7 mouse cellular contexts compared by ENCODE assay signal in the genomic region with DNA sequence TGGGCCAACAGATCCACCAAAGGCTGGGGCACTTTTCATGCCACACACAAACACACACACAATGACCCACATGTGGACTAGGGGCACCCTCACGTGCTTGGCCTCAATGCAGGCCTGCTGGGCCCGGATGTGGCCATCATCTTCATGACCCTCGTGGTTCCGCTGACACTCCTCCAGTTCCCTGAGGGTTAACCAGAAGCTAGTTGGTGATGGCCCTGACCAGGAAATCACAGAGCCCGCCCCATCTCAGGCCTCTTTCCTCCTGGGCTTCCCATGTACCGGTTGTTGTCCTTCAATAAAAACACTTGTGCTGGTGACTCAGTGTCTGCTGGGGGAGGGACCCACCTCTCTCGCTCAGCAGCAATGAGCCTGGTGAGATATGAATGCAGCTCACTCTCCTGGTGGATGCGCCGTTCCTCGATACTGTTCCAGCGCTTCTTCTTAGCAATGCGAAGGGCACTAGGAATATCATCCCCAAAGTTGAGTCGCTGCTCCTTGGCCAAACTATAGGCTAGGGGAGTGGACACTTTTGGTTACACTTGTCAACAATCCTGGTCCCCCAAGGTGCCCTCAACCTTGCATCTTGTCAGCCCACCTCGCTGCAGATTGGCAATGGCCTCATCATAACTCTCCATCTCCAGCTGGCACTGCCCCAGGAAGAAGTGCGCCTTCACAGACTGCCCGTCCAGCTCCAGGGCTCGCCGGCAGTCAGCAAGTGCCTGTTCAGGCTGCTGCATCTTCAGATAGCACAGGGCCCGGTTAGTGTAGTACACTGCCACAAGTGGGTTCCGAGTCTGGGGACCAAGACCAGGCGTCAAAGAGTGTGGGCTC. TPM values are rescaled to one million over a fixed set of nuclear protein-coding genes. Genes with fewer than 3 reads are reported as not detected.
DNase-seq lines count a peak whose midpoint lies in the region; ATAC-seq lines count a peak whose summit lies in the region.

No protein-coding gene starts in this region.

- H3K4me3 ChIP-seq in hindbrain, embryonic 12.5 days = peak overlapping the region; percentile 73
- peak overlapping the region; percentile 72 for H3K4me3 ChIP-seq in liver, embryonic 15.5 days (replicated peaks)

- ATAC-seq in hindbrain, embryonic 12.5 days (ENCODE audit: low FRiP score) = no peak
- no peak for ATAC-seq in liver, embryonic 15.5 days (ENCODE audit: insufficient read depth)

- H3K4me2 ChIP-seq in hindbrain, embryonic 12.5 days (replicated peaks) = peak overlapping the region; percentile 89
- H3K4me2 ChIP-seq in liver, embryonic 15.5 days = peak overlapping the region; percentile 92

- peak overlapping the region; percentile 96 for H3K27ac ChIP-seq in hindbrain, embryonic 12.5 days
- peak overlapping the region; percentile 90 for H3K27ac ChIP-seq in liver, embryonic 15.5 days (replicated peaks)

- peaks cover 79% of the 10 kb centered on the region for H3K4me1 ChIP-seq in hindbrain, embryonic 12.5 days
- peaks cover 82% of the 10 kb centered on the region for H3K4me1 ChIP-seq in liver, embryonic 15.5 days (replicated peaks)

- H3K9me3 ChIP-seq in hindbrain, embryonic 12.5 days (replicated peaks) = no peaks in the 10 kb centered on the region
- H3K9me3 ChIP-seq in liver, embryonic 15.5 days (replicated peaks) = no peaks in the 10 kb centered on the region

- H3K27me3 ChIP-seq in hindbrain, embryonic 12.5 days = no peaks in the 10 kb centered on the region
- no peaks in the 10 kb centered on the region for H3K27me3 ChIP-seq in liver, embryonic 15.5 days

- H3K36me3 ChIP-seq in hindbrain, embryonic 12.5 days = peaks cover 46% of the 10 kb centered on the region
- H3K36me3 ChIP-seq in liver, embryonic 15.5 days (replicated peaks) = peaks cover 46% of the 10 kb centered on the region

- WGBS in hindbrain, embryonic 12.5 days = 64% methylated on average over 21 of the region's 21 CpGs
- WGBS in liver, embryonic 15.5 days (ENCODE audit: insufficient replicate concordance) = 41% methylated on average over 21 of the region's 21 CpGs

- peak overlapping the region; percentile 84 for H3K9ac ChIP-seq in hindbrain, embryonic 12.5 days
- H3K9ac ChIP-seq in liver, embryonic 15.5 days = peak overlapping the region; percentile 79

- peak; percentile 58 for DNase-seq in right cerebral cortex, postnatal 14 days
- DNase-seq in right cerebral cortex, postnatal 36 days (ENCODE audit: low spot score in 2 of 2) = no peak
- DNase-seq in cerebellum, postnatal 25 days = peak; percentile 49 to 70
- no peak for DNase-seq in frontal cortex, adult 2 months (ENCODE audit: extremely low spot score in 1 of 2, low spot score in 1 of 2)
- DNase-seq in layer of hippocampus, postnatal 14 days (ENCODE audit: low spot score in 2 of 2) = no peak

RNA-seq across cellular contexts. Expression of gene Stub1, which starts 1.5 kb away (rescaled TPM):
- 271 and 291 TPM in 2 replicates for polyA plus RNA-seq in hindbrain, embryonic 12.5 days (2016; fragmentation: Nextera tagmentation; extraction: Ambion mirVana)
- 114 and 130 TPM in 2 replicates for polyA plus RNA-seq in liver, embryonic 15.5 days (2015; fragmentation: Nextera tagmentation; extraction: Ambion mirVana)
- 272 and 292 TPM in 2 replicates for polyA plus RNA-seq in frontal cortex, adult 2 months (2012; rRNA removed)
- 100 to 1,000 TPM; 155 to 157 TPM for total RNA-seq in layer of hippocampus, postnatal 14 days (2021)

RNA-seq across cellular contexts. Expression of gene Jmjd8, which starts 3.0 kb away (rescaled TPM):
- 64.0 and 64.7 TPM in 2 replicates for polyA plus RNA-seq in hindbrain, embryonic 12.5 days (2016; fragmentation: Nextera tagmentation; extraction: Ambion mirVana)
- 19.6 and 25.2 TPM in 2 replicates for polyA plus RNA-seq in liver, embryonic 15.5 days (2015; fragmentation: Nextera tagmentation; extraction: Ambion mirVana)
- polyA plus RNA-seq in frontal cortex, adult 2 months (2012; rRNA removed) = 65.0 and 65.6 TPM in 2 replicates
- 10 to 100 TPM; 64.3 to 65.0 TPM for total RNA-seq in layer of hippocampus, postnatal 14 days (2021)

RNA-seq across cellular contexts. Expression of gene Rhbdl1, which starts 5.4 kb away (rescaled TPM):
- 6.1 and 7.5 TPM in 2 replicates for polyA plus RNA-seq in hindbrain, embryonic 12.5 days (2016; fragmentation: Nextera tagmentation; extraction: Ambion mirVana)
- polyA plus RNA-seq in liver, embryonic 15.5 days (2015; fragmentation: Nextera tagmentation; extraction: Ambion mirVana) = 0.25 and 0.48 TPM in 2 replicates
- 106 and 111 TPM in 2 replicates for polyA plus RNA-seq in frontal cortex, adult 2 months (2012; rRNA removed)
- 10 to 100 TPM; 84.4 to 97.5 TPM for total RNA-seq in layer of hippocampus, postnatal 14 days (2021)

RNA-seq across cellular contexts. Expression of gene Wdr24, which starts 8.2 kb away (rescaled TPM):
- 25.9 and 27.0 TPM in 2 replicates for polyA plus RNA-seq in hindbrain, embryonic 12.5 days (2016; fragmentation: Nextera tagmentation; extraction: Ambion mirVana)
- polyA plus RNA-seq in liver, embryonic 15.5 days (2015; fragmentation: Nextera tagmentation; extraction: Ambion mirVana) = 11.7 and 13.0 TPM in 2 replicates
- 34.8 and 40.0 TPM in 2 replicates for polyA plus RNA-seq in frontal cortex, adult 2 months (2012; rRNA removed)
- 10 to 100 TPM; 21.7 to 23.4 TPM for total RNA-seq in layer of hippocampus, postnatal 14 days (2021)

RNA-seq across cellular contexts. Expression of gene Gm20683, which starts 9.9 kb away (rescaled TPM):
- 3.9 TPM in 2 replicates for polyA plus RNA-seq in hindbrain, embryonic 12.5 days (2016; fragmentation: Nextera tagmentation; extraction: Ambion mirVana)
- 0.46 and 0.52 TPM in 2 replicates for polyA plus RNA-seq in liver, embryonic 15.5 days (2015; fragmentation: Nextera tagmentation; extraction: Ambion mirVana)
- polyA plus RNA-seq in frontal cortex, adult 2 months (2012; rRNA removed) = 41.5 and 43.1 TPM in 2 replicates
- total RNA-seq in layer of hippocampus, postnatal 14 days (2021) = 10 to 100 TPM; 26.7 to 31.1 TPM

Comparison
In these comparisons a context has a peak if more than half of its experiments do, and no peak if none do; other contexts are left out.
1. DNase-seq: peak in right cerebral cortex, postnatal 14 days (single experiment) and cerebellum, postnatal 25 days (2 of 2); none in right cerebral cortex, postnatal 36 days (0 of 2), frontal cortex, adult 2 months (0 of 2) and layer of hippocampus, postnatal 14 days (0 of 2).
2. RNA of gene Rhbdl1, which starts 5.4 kb away (polyA plus RNA-seq): 106 to 111 TPM in frontal cortex, adult 2 months; 6.1 to 7.5 TPM in hindbrain, embryonic 12.5 days and 0.25 to 0.48 TPM in liver, embryonic 15.5 days; every median in the first group is over 10 times any median in the second.